Mouse (Mus musculus) CH12.LX (cell line): ENCODE results near the gene Spp2.

Experiments used
- CTCF ChIP-seq, 2 experiments: IDR thresholded peaks in 1 of 2; conservative IDR thresholded peaks in 1 of 2; 2 replicates each; pipeline ENCODE4 v1.5.1; 2011 to 2012; ENCODE audit warnings: low read depth in 2 of 2, low read length in 2 of 2, improper control_type of control experiment in 1 of 2, inconsistent platforms in 1 of 2, mild to moderate bottlenecking in 1 of 2, moderate library complexity in 1 of 2
- POLR2A ChIP-seq: IDR thresholded peaks from 2 replicates; pipeline ENCODE4 v1.6.1; 2011; ENCODE audit warnings: low read depth, mild to moderate bottlenecking, improper control_type of control experiment, low read length
- ZNF384 ChIP-seq: IDR thresholded peaks from 2 replicates; pipeline ENCODE4 v1.6.1; 2012; ENCODE audit warnings: low read depth, low read length, improper control_type of control experiment, inconsistent platforms

DNA sequence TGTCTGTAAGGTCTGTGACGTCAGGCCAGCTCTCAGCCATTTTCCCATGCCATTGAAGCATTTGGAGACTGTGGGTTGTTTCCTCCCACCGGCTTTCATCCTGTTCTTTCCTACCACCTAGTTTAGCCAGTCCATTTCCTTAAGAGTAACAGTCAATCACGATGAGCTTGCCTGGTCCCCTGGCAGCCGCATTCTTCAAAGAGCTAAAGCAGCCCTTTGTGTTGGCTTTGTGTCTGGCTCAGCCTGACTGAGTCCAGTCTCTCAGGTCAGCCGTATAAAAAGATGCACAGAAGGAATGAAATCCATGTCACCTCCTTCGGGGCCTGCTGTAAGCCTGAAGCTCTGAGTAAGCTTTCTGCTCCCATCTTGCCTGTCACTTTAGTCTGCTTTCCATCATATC lies 65.5 kb downstream of the Spp2 start:
- TF ChIP-seq CTCF (conservative IDR thresholded peaks at IDR 0.05 in 1 of 2, IDR thresholded peaks at IDR 0.05 in 1 of 2; ENCODE audit: low read depth in 2 of 2, low read length in 2 of 2) (no peak), ZNF384 (no peak), POLR2A (no peak)
